Mouse (Mus musculus): ENCODE data around the gene Ky.

DNA sequence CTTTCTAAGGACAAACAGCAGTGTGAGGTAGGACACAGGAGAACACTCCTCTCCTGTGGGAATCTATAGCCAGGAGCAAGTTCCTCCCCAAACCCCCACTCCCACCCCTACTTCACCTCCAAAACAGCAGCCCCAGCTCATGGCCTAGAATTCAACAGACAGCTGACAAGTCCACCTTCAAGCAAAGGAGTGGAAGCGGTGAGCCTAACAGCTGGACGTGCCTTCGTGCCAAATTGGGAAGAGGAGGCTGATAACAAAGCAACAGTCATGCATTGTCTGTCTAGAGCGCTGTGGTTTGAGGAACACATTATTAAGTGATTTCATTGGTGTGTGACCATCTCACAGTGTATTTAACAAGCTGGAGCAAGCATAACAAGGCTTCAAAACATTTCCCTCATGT is 4.4 kb upstream of the Ky start:
- TF ChIP-seq CTCF (IDR thresholded peaks at IDR 0.05; ENCODE audit: extremely low read depth, insufficient read length, insufficient replicate concordance, low read depth, low read length): no peak
- no peak for TF ChIP-seq POLR2A (IDR thresholded peaks at IDR 0.05; ENCODE audit: low read depth, low read length)

Measured in small intestine, adult 2 months (tissue).